Mouse (Mus musculus) cerebellum, adult 2 months (tissue): ENCODE measurements around the gene Lmnb2. TPM values are rescaled to one million over a fixed set of nuclear protein-coding genes. Genes with fewer than 3 reads are reported as not detected.

ENCODE experiments used
- DNase-seq, 2 experiments: peaks; one replicate each; pipeline ENCODE4 v3.0.0; 2021
- H3K27ac ChIP-seq: fragments of 200-500 bp; 2 replicates; pipeline ENCODE4 v1.5.1; 2012; ENCODE audit warnings: low read length, control low read depth, inconsistent platforms; ENCODE audit not compliant: insufficient read depth
- H3K27me3 ChIP-seq: fragments of 200-500 bp; 2 replicates; pipeline ENCODE4 v1.6.1; 2012; ENCODE audit warnings: inconsistent platforms, mild to moderate bottlenecking, low read length, moderate library complexity; ENCODE audit not compliant: control insufficient read depth, insufficient read depth
- H3K4me1 ChIP-seq: fragments of 200-500 bp; 2 replicates; pipeline ENCODE4 v1.6.1; 2011; ENCODE audit warnings: low read length; ENCODE audit not compliant: control insufficient read depth, insufficient read depth
- H3K4me3 ChIP-seq: fragments of 200-500 bp; replicated peaks from 2 replicates; pipeline ENCODE3; 2011; ENCODE audit warnings: mild to moderate bottlenecking, low read depth, low read length, control low read depth; ENCODE audit not compliant: insufficient read depth
- CTCF ChIP-seq: fragments of 200-500 bp; IDR thresholded peaks from 2 replicates; pipeline ENCODE4 v1.5.1; 2011; ENCODE audit warnings: low read depth, mild to moderate bottlenecking, control low read depth, low read length, moderate library complexity, borderline replicate concordance; ENCODE audit not compliant: insufficient read depth
- POLR2A ChIP-seq: fragments of 200-500 bp; IDR thresholded peaks from 2 replicates; pipeline ENCODE4 v1.6.1; 2011; ENCODE audit warnings: low read length, control low read depth, borderline replicate concordance; ENCODE audit not compliant: insufficient read depth
- WGBS: fragments of 180-500 bp; shearing (Covaris S2); methylation state at CpG from one replicate; pipeline ENCODE4 v1.1.7; 2018; 5-methylcytosine and 5-hydroxymethylcytosine counted together
- polyA plus RNA-seq: library from polyadenylated mRNA; depleted of rRNA; stranded (reverse); fragments of >200 nt; gene quantifications from 2 replicates; pipeline ENCODE4 v1.2.3, GENCODE M21; 2012

Gene Lmnb2
- polyA plus RNA-seq, 1 experiment = 39.0 TPM

GRCm38 (mm10) chr10:80931695-80932094 is 13.7 kb upstream of the Lmnb2 start:
- Histone ChIP-seq H3K27ac (no peak overlapping the region), H3K4me1 (peaks cover 25% of the 10 kb centered on the region), H3K27me3 (no peaks in the 10 kb centered on the region), H3K4me3 (peak overlapping the region; percentile 1)
- TF ChIP-seq CTCF (no peak), POLR2A (no peak)
- DNase-seq = peak; percentile 41 to 46
- WGBS = 18% methylated on average over 26 of the region's 26 CpGs

DNA sequence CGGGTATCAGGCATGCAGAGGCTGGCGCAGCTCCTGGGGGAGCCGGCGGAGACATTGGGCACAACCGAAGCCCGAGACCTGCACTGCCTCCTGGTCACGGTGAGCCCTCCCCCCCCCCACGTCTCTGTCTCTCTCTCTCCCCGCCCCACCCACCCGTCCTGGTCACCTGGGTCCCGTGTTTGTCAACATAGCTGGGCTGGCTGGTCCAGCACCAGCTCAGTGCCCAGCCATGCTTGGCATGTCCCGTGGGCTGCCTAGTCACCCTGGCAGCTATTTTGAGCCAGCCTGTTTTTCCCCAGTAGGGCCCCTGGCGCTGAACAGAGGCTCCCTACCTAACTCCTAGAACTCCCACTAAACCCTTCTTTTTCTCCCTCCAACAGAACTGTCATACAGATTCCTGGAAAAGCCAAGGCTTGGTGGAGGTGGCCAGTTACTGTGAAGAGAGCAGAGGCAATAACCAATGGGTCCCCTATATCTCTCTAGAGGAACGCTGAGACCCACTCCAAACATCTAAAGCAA is 13.2 kb upstream of the Lmnb2 start:
- peaks cover 23% of the 10 kb centered on the region; the same call in 1 of the 2 replicates for H3K4me1 ChIP-seq
- peak; percentile 58 to 71 for DNase-seq
- 4% methylated on average over 14 of the region's 14 CpGs for WGBS
- TF ChIP-seq CTCF (no peak), POLR2A (no peak)
- peak overlapping the region; percentile 65; the same call in 1 of the 2 replicates for H3K27ac ChIP-seq
- H3K4me3 ChIP-seq = peak overlapping the region; percentile 96
- no peaks in the 10 kb centered on the region for H3K27me3 ChIP-seq

DNA sequence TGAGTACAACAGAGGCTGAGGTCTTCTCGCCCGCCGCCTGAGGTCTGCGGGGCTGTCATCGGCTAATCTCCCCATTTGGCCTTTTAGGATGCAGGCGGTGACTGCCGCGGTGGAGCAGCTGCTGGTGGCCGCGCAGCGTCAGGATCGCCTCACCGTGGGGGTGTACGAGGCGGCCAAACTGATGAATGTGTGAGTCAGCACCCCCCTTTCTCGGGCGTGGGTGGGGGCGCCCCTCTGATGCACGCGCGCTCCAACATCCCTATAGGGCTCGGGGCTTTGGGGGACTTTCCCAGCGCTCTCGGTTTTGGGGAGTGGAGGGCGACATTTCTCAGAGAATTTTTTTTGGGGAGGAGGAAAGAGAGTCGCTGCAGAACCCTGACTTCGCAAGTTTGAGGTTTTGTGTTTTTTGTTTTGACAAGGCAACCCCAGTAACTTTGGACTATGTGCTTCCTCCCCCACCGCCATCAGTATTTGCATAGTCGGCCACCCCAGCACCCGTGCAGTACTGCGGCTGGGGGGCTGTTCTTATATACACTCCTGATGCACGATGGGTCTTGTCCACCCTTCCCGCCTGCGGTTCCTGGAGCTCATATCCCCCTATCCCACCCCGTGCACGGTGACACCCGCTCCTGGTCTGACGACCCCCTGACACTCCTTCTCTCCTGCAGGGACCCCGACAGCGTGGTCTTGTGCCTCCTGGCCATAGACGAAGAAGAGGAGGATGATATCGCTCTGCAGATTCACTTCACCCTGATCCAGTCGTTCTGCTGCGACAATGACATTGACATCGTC is 12.5 kb upstream of the Lmnb2 start:
- peak overlapping the region; percentile 96 for H3K4me3 ChIP-seq
- H3K27ac ChIP-seq = peak overlapping the region; percentile 65
- 1% methylated on average over 45 of the region's 45 CpGs for WGBS
- TF ChIP-seq POLR2A = no peak
- peak; percentile 73 to 76 for DNase-seq
- H3K4me1 ChIP-seq = peaks cover 20% of the 10 kb centered on the region; the same call in 1 of the 2 replicates
- H3K27me3 ChIP-seq = no peaks in the 10 kb centered on the region

DNA sequence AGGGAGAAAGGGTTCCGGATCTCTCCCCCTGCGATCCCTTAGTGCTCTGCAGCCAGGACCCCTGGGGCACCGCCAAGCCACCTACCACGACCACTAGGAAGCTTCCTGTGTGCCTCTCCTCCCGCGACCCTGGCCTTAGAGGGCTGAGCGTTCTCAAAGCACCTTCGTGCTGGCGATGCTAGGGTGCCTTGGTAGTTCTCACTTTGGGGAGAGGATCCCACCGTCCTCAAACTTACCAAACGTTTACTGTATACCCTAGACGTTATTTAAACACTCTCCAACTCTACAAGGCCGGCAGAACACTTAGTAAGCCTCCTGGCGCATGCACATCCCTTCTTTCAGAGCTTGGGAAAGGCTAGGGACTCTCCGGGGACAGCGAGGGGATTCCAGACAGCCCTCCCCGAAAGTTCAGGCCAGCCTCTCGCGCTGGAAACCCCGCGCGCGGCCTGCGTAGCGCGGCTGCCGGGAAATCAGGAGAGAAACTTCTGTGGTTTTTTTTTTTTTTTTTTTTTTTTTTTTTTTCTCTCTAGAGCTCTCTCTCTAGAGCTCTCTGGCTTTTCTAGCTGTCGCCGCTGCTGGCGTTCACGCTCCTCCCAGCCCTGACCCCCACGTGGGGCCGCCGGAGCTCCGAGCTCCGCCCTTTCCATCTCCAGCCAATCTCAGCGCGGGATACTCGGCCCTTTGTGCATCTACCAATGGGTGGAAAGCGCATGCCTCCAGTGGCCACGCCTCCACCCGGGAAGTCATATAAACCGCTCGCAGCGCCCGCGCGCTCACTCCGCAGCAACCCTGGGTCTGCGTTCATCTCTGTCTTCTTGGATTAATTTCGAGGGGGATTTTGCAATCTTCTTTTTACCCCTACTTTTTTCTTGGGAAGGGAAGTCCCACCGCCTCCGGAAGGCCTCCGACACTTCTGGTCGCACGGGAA is 11.5 kb upstream of the Lmnb2 start, which contains the start of gene Gadd45b:
TSS of gene Gadd45b (plus strand) at position 775 of the 928 bp plus-strand sequence.
- under 1% methylated on average over 56 of the region's 56 CpGs for WGBS
- Histone ChIP-seq H3K27me3 (no peaks in the 10 kb centered on the region), H3K27ac (peak within 1 kb of the TSS; percentile 90), H3K4me1 (peaks cover 20% of the 10 kb centered on the region; the same call in 1 of the 2 replicates), H3K4me3 (peak within 1 kb of the TSS; percentile 96)
- peak; percentile 98 to 100 for DNase-seq
- peak; percentile 100 for TF ChIP-seq POLR2A
- no peak for TF ChIP-seq CTCF

- Histone ChIP-seq H3K27ac (peak overlapping the region; percentile 90), H3K4me3 (peak overlapping the region; percentile 76), H3K27me3 (no peaks in the 10 kb centered on the region), H3K4me1 (peaks cover 19% of the 10 kb centered on the region; the same call in 1 of the 2 replicates)
- TF ChIP-seq POLR2A (peak; percentile 69), CTCF (peak; percentile 88)
- under 1% methylated on average over 48 of the region's 48 CpGs for WGBS
- peak; percentile 93 to 95 for DNase-seq
Measured at GRCm38 (mm10) chr10:80928586-80929298, 10.7 kb upstream of the Lmnb2 start.

GRCm38 (mm10) chr10:80925472-80925871 is 7.4 kb upstream of the Lmnb2 start:
- no peak overlapping the region for H3K27ac ChIP-seq

DNA sequence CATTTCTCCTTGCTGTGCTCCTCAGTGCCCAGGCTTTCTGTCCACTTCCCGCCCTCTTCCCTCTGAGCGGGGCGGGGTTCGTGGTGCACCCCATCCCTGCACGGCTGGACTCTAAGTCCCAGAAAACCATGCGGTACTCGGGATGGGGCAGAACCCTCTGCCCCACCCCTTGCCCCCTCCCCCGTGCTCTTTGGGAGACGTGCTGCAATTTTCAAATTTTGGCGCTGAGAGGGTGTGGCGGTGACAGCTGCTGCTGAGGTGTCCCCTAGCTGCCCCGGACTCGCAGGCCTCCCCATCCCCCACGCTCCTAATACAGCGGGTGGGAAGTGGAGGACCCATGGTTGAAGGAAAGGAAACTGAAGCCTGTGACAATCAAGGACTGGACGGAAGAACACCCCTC is 3.9 kb upstream of the Lmnb2 start:
- H3K4me3 ChIP-seq = no peak overlapping the region
- no peak for DNase-seq
- no peaks in the 10 kb centered on the region for H3K4me1 ChIP-seq
- no peak overlapping the region for H3K27ac ChIP-seq
- H3K27me3 ChIP-seq = no peaks in the 10 kb centered on the region
- no peak for TF ChIP-seq POLR2A
- TF ChIP-seq CTCF = no peak
- WGBS = 21% methylated on average over 16 of the region's 16 CpGs

More at GRCm38 (mm10) chr10:80925472-80925871, 7.4 kb upstream of the Lmnb2 start:
- TF ChIP-seq CTCF (no peak), POLR2A (no peak)
- 49% methylated on average over 3 of the region's 3 CpGs for WGBS
- Histone ChIP-seq H3K4me3 (no peak overlapping the region), H3K4me1 (no peaks in the 10 kb centered on the region), H3K27me3 (no peaks in the 10 kb centered on the region)
- DNase-seq = no peak
